Mouse (Mus musculus) embryonic stem cell, embryonic (primary cell): Measurements from ENCODE around the gene Tet1.

ENCODE experiments used
- CTCF ChIA-PET, 4 experiments: fragments of 300-600 bp in 2 of 4; fragments of 350-600 bp in 2 of 4; sonication (Branson Sonifier 250); formaldehyde crosslinking; loops; one replicate each; lab custom pipeline; 2022; ENCODE audit warnings: inconsistent platforms in 2 of 4; lab: Charles Lee
- POLR2A ChIA-PET, 4 experiments: fragments of 300-600 bp in 2 of 4; fragments of 350-600 bp in 2 of 4; sonication (Branson Sonifier 250); formaldehyde crosslinking; loops; one replicate each; lab custom pipeline; 2022; ENCODE audit warnings: antibody characterized with exemption in 4 of 4, inconsistent platforms in 1 of 4; lab: Charles Lee

Gene Tet1

DNA sequence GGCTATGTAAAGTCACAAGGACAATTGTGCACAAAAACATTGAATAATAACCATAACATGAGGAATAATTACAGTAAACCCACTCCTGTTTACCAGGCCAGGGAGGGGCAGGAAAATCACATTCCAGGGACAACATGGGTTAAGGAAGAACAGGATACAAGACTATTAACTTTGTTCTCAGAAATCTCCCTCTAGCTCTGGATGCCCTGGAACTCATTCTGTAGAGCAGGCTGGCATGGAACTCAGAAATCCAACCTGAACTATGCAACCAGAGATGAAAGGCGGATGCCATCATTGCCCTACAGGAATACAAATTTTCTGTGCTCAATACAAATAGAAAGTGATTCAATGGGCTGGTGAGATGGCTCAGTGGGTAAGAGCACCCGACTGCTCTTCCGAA, 11.4 kb downstream of the Tet1 start:
- ChIA-PET CTCF (interaction anchor here (0.6 to 1.7 kb wide), 6 partner anchors 9 to 53 kb away, joined by 3 read pairs; partner anchors contain the start of gene Dna2 (in 1 of the 4)), POLR2A (interaction anchor here (0.6 to 35.0 kb wide), 31 partner anchors 9 to 469 kb away, joined by 3 to 842 read pairs (median 4); partner anchors contain the start of genes Dna2 (in 3 of the 4), Ccar1 (in 1 of the 4) and Slc25a16 (in 1 of the 4))

DNA sequence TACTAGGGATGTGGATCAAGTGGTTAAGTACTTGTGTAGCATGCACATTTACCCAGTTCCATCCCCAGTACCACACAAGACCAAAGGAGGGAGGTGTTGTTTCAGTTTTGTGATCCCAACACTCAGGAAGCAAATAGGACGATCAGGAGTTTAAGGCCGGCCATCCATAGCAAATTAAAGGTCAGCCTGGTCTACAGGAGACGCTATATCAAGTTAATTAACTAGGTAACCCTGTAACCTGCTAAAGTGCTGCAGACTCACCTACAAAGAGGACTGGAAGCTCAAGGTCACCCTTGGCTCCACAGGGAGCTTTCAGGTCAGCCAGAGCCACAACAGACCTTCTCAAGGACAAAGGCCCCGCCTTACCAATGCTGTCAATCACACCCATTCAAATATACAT, 12.0 kb downstream of the Tet1 start:
- CTCF ChIA-PET: interaction anchor here in 3 of 4 experiments (0.6 to 2.8 kb wide), 9 partner anchors 10 to 309 kb away, joined by 3 to 9 read pairs (median 3); partner anchors contain the start of gene Dna2 (in 1 of the 3)
- POLR2A ChIA-PET: interaction anchor here (0.6 to 35.0 kb wide), 33 partner anchors 9 to 567 kb away, joined by 3 to 842 read pairs (median 4); partner anchors contain the start of genes Dna2 (in 3 of the 4), Slc25a16 (in 2 of the 4), Ccar1 (in 1 of the 4) and Mypn (in 1 of the 4)

GRCm38 (mm10) chr10:62896035-62896434, 12.8 kb downstream of the Tet1 start:
- POLR2A ChIA-PET: interaction anchor here (0.5 to 35.0 kb wide), 33 partner anchors 8 to 1480 kb away, joined by 3 to 842 read pairs (median 4); partner anchors contain the start of genes Slc25a16 (in 2 of the 4), Ccar1 (in 1 of the 4), Mypn (in 1 of the 4) and Rufy2 (in 1 of the 4)
- CTCF ChIA-PET: interaction anchor here (0.5 to 2.8 kb wide), 5 partner anchors 12 to 51 kb away, joined by 3 to 8 read pairs (median 5); partner anchors contain the start of gene Dna2 (in 1 of the 4)

- CTCF ChIA-PET: interaction anchor here in 2 of 4 experiments (0.5 to 2.8 kb wide), 5 partner anchors 12 to 658 kb away, joined by 3 to 8 read pairs (median 4); no protein-coding TSS in a partner anchor
- POLR2A ChIA-PET: interaction anchor here (0.6 to 35.0 kb wide), 32 partner anchors 8 to 1479 kb away, joined by 3 to 842 read pairs (median 4); partner anchors contain the start of genes Ccar1 (in 2 of the 4) and Slc25a16 (in 2 of the 4)
These were observed 13.4 kb downstream of the Tet1 start for GRCm38 (mm10) chr10:62895386-62895785.

DNA sequence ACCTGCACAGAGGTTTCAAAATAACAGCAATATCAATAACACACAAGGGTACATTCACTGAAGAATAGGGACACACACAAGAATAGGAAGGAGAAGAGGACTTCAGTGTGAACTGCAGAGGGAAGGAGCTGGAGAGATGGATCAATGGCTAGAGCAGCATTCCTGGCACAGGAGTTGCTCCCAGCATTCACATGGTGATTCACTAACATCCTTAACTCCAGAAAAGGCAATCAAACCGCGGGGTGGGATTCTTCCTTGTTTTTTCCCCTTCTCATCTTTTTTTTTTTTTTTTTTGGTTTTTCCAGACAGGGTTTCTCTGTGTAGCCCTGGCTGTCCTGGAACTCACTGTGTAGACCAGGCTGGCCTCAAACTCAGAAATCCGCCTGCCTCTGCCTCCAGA, 14.3 kb downstream of the Tet1 start:
- ChIA-PET POLR2A (interaction anchor here (0.6 to 35.0 kb wide), 19 partner anchors 7 to 237 kb away, joined by 3 to 842 read pairs (median 5); partner anchors contain the start of gene Ccar1 (in 1 of the 4)), CTCF (interaction anchor here in 1 of 4 experiments (1.0 to 2.8 kb wide), 2 partner anchors 11 to 13 kb away, joined by 4 to 8 read pairs; no protein-coding TSS in a partner anchor)

GRCm38 (mm10) chr10:62893356-62893884, 15.4 kb downstream of the Tet1 start:
- CTCF ChIA-PET: interaction anchor here in 3 of 4 experiments (0.6 to 0.7 kb wide), 3 partner anchors 8 to 28 kb away, joined by 3 to 4 read pairs (median 3); no protein-coding TSS in a partner anchor
- POLR2A ChIA-PET: interaction anchor here (0.6 to 35.0 kb wide), 50 partner anchors 8 to 1473 kb away, joined by 3 to 842 read pairs (median 6); partner anchors contain the start of genes Dna2 (in 1 of the 4), Hnrnph3 (in 1 of the 4), Pbld2 (in 1 of the 4) and Rufy2 (in 1 of the 4)

GRCm38 (mm10) chr10:62892549-62893232, 16.1 kb downstream of the Tet1 start:
- CTCF ChIA-PET: interaction anchor here in 3 of 4 experiments (0.6 to 2.0 kb wide), 6 partner anchors 9 to 28 kb away, joined by 3 to 5 read pairs (median 3); no protein-coding TSS in a partner anchor
- POLR2A ChIA-PET: interaction anchor here (0.5 to 35.0 kb wide), 65 partner anchors 7 to 1472 kb away, joined by 3 to 842 read pairs (median 4); partner anchors contain the start of genes Dna2 (in 1 of the 4), Hnrnph3 (in 1 of the 4), Pbld2 (in 1 of the 4) and Rufy2 (in 1 of the 4)

GRCm38 (mm10) chr10:62891025-62891424, 17.8 kb downstream of the Tet1 start:
- ChIA-PET POLR2A (interaction anchor here in 3 of 4 experiments (0.6 to 35.0 kb wide), 16 partner anchors 6 to 251 kb away, joined by 3 to 842 read pairs (median 4); partner anchors contain the start of genes Atoh7 (in 1 of the 3), Ccar1 (in 1 of the 3) and Dna2 (in 1 of the 3)), CTCF (interaction anchor here in 2 of 4 experiments (1.9 to 2.0 kb wide), 1 partner anchor 10 kb away, joined by 4 to 5 read pairs; no protein-coding TSS in a partner anchor)

DNA sequence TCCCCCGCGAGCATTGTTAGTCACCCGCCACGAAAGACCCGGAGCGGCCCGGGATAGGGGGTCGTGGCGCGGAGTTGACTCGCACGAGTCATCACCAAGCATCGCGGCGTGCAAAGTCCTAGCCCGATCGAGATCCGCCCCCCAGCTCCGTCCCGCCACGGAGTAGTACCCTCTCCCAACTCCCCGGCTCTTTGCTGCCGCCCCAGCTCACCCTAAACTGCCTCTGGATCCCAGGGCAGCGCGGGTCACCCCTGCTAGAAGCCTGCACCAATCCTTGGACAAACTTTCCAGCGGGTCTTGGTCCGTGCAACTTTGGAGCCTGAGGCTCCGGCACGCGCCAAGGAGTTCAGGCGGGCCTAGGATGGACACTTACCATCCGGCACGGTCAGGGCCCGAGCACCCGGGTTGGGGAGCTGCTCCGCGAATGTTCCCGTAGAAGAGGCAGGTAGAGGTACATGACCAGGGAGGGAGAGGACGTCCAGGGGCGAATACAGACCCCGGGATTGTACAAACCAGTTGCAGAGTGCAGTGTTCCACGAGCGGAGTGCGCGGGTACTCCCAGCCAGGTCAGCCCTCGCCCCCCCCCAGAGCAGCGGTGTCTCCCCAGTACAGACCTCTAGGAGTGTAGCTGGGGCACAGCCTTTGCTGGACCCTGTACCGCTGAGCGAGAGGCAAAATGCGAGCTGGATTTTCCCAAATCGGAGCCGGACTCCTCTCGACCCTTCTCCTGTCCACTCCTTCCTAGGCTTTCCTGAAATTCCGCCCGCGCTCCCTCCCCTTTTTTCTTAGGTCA, 21.8 kb downstream of the Tet1 start:
- CTCF ChIA-PET: interaction anchor here (0.5 to 1.8 kb wide), 15 partner anchors 10 to 1559 kb away, joined by 3 to 18 read pairs (median 4); no protein-coding TSS in a partner anchor
- POLR2A ChIA-PET: interaction anchor here (0.6 to 35.0 kb wide), 42 partner anchors 7 to 496 kb away, joined by 3 to 842 read pairs (median 4); partner anchors contain the start of genes Ccar1 (in 2 of the 4), Dna2 (in 2 of the 4), Dnajc12 (in 1 of the 4) and Hnrnph3 (in 1 of the 4)

DNA sequence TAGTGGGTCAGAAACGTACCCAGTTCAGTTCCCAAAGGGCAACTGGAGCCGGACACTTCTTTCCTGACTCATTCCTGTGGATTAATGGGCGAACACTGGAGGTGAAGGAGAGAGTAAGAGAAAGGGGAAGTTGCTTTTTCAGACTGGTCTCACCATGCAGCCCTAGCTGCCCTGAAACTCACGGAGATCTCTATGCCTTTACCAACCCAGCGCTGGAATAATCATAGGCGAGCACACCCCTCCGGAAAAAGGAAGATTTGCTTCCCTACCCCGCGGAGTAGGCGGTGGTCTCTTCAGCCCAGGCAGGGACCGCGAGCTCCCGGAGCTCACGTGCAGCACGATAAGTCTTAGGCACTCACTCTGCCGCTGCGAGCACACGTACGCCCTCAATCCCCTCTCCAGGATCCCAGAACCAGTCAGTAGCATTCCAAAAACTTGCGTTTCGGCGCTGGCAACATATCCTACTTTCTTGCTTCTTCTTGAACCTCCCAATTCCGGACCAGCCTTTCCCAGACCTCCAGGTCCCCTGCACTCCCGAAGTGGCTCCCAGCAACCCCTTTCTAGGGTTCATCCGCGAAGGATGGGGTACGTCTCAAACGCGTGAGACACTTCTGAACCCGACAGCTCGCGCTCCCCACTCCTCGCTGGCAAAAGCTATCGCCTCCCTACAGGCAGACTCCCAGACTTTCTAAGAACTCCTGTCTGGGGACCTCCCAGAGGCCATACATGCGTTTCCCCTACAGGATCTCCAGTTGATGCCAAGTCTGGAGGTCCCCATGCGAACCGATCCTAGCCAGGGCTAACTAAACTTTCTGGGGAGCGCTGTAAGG, 22.6 kb downstream of the Tet1 start:
- ChIA-PET CTCF (interaction anchor here (0.5 to 1.5 kb wide), 7 partner anchors 11 to 451 kb away, joined by 3 to 16 read pairs (median 4); no protein-coding TSS in a partner anchor), POLR2A (interaction anchor here (0.5 to 35.0 kb wide), 37 partner anchors 8 to 497 kb away, joined by 3 to 842 read pairs (median 4); partner anchors contain the start of genes Ccar1 (in 1 of the 4), Dna2 (in 1 of the 4), Dnajc12 (in 1 of the 4) and Hnrnph3 (in 1 of the 4))

- POLR2A ChIA-PET: interaction anchor here (0.6 to 35.0 kb wide), 24 partner anchors 8 to 497 kb away, joined by 3 to 842 read pairs (median 9); partner anchors contain the start of genes Ccar1 (in 1 of the 4), Dna2 (in 1 of the 4), Dnajc12 (in 1 of the 4) and Tet1 (in 1 of the 4)
- CTCF ChIA-PET: interaction anchor here in 2 of 4 experiments (0.6 to 0.8 kb wide), 3 partner anchors 42 to 1077 kb away, joined by 3 to 4 read pairs (median 3); no protein-coding TSS in a partner anchor
These were observed 23.3 kb downstream of the Tet1 start for GRCm38 (mm10) chr10:62885460-62885859.

DNA sequence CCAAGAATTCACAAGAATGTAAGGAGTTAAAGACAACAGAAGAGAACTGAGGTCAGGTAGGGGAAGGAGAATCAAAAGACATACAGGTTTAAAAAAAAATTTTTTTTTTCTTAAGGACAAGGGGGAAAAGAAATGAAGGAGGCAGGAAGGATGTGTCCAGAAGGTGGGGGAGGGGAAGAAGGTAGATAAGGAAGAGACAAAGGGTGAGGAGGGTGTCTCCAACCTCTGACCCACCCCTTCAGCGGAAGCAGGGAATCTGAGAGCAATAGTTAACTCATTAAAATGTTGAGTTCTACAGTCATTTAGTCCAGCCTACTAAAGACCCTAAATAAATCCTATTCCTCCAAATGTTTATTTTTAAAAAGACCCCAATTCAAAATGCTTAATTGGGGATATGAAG, 24.3 kb downstream of the Tet1 start:
- POLR2A ChIA-PET: interaction anchor here (0.6 to 35.0 kb wide), 25 partner anchors 8 to 901 kb away, joined by 3 to 842 read pairs (median 6); partner anchors contain the start of gene Tet1 (in 1 of the 4)
- CTCF ChIA-PET: interaction anchor here in 1 of 4 experiments (0.6 to 2.1 kb wide), 9 partner anchors 9 to 438 kb away, joined by 3 to 8 read pairs (median 6); partner anchors contain the start of gene Rufy2

DNA sequence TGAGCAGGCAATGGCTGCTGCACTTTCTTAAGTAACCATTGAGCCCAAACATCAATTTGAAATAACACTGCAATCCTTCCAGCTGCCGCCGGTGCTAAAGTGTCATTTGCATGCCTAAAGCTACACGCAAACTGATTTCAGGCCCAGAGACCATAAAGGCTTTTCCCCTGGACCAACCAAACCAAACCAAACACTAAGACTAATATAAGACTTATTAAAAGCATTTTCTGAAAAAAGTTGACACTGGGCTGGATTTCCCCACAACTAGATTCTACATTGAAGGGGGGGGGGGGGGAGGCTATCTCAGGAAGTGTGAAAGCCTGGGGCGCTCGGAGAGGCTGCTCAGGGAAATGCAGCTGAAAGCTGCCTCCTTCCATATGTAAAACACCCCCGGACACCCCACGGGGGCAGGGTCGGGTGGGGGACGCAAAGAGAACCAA, 24.8 kb downstream of the Tet1 start:
- ChIA-PET POLR2A (interaction anchor here (0.6 to 35.0 kb wide), 37 partner anchors 8 to 901 kb away, joined by 3 to 842 read pairs (median 4); partner anchors contain the start of genes Hnrnph3 (in 1 of the 4), Pbld2 (in 1 of the 4) and Tet1 (in 1 of the 4)), CTCF (interaction anchor here in 2 of 4 experiments (0.6 to 2.1 kb wide), 12 partner anchors 9 to 685 kb away, joined by 3 to 8 read pairs (median 6); partner anchors contain the start of gene Rufy2 (in 1 of the 2))

DNA sequence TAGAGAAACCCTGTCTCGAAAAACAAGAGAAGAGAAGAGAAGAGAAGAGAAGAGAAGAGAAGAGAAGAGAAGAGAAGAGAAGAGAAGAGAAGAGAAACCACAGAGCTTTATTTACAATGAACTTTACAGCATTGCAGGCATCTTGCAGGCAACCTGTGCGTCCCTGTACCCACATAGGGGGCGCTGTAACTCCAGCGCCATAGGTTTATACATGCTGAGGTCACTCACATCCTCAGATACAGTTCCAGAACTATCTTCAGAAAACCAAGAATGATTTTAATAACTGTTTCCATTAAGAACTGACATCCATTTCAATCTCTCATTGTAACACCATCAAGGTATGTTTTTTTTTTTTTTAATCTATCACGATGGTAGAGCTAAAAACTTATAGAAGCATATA, 27.6 kb downstream of the Tet1 start:
- ChIA-PET CTCF (interaction anchor here (0.5 to 1.3 kb wide), 47 partner anchors 9 to 696 kb away, joined by 3 to 12 read pairs (median 3); partner anchors contain the start of gene Rufy2 (in 1 of the 4)), POLR2A (interaction anchor here in 3 of 4 experiments (0.7 to 35.0 kb wide), 12 partner anchors 5 to 88 kb away, joined by 3 to 842 read pairs (median 3); partner anchors contain the start of genes Slc25a16 (in 1 of the 3) and Tet1 (in 1 of the 3))
